Mouse (Mus musculus) hindbrain, embryonic 15.5 days (tissue): Measurements from ENCODE around the gene Azin2. TPM values are rescaled to one million over a fixed set of nuclear protein-coding genes. Genes with fewer than 3 reads are reported as not detected.
A peak's percentile ranks its signal among the peaks of the same experiment; 100 is the strongest.

Experiments used
- ATAC-seq: fragments of 200-750 bp; cut with Nextera tagmentation; 2 replicates; pipeline ENCODE4 v1.8.0; 2017; ENCODE audit warnings: low read depth, moderate number of reproducible peaks, moderate TSS enrichment; ENCODE audit not compliant: low FRiP score
- H3K27ac ChIP-seq: fragments of 300-500 bp; sonication (generic); replicated peaks from 2 replicates; pipeline ENCODE4 v1.5.1; 2015; ENCODE audit warnings: mild to moderate bottlenecking, inconsistent platforms
- H3K27me3 ChIP-seq: fragments of 300-500 bp; sonication (generic); 2 replicates; pipeline ENCODE4 v1.6.1; 2015; ENCODE audit warnings: control low read depth, inconsistent platforms
- H3K36me3 ChIP-seq: fragments of 300-500 bp; sonication (generic); 2 replicates; pipeline ENCODE4 v1.6.1; 2015; ENCODE audit warnings: control low read depth, inconsistent platforms
- H3K4me1 ChIP-seq: fragments of 300-500 bp; sonication (generic); replicated peaks from 2 replicates; pipeline ENCODE4 v1.6.1; 2015; ENCODE audit warnings: control low read depth, inconsistent platforms
- H3K4me2 ChIP-seq: fragments of 300-500 bp; sonication (generic); 2 replicates; pipeline ENCODE4 v1.6.1; 2015; ENCODE audit warnings: moderate library complexity, mild to moderate bottlenecking, inconsistent platforms
- H3K4me3 ChIP-seq: fragments of 300-500 bp; sonication (generic); 2 replicates; pipeline ENCODE4 v1.5.1; 2015; ENCODE audit warnings: mild to moderate bottlenecking, inconsistent platforms
- H3K9ac ChIP-seq: fragments of 300-500 bp; sonication (generic); 2 replicates; pipeline ENCODE4 v1.6.1; 2015; ENCODE audit warnings: inconsistent platforms
- H3K9me3 ChIP-seq: fragments of 300-500 bp; sonication (generic); 2 replicates; pipeline ENCODE4 v1.6.1; 2016; ENCODE audit warnings: control low read depth, inconsistent platforms
- WGBS: fragments of 180-500 bp; shearing (Covaris S2); methylation state at CpG from one replicate; pipeline ENCODE4 v1.1.7; 2015; 5-methylcytosine and 5-hydroxymethylcytosine counted together
- polyA plus RNA-seq: library from polyadenylated mRNA; unstranded; fragments of >200 nt; fragmentation: Nextera tagmentation; extraction: Ambion mirVana; gene quantifications from 2 replicates; pipeline ENCODE4 v1.2.1, GENCODE M21; 2015

Azin2 gene
- polyA plus RNA-seq, 1 experiment from 2014 or later, result 21.9 TPM

- 87% methylated on average over 8 of the region's 8 CpGs for WGBS
- no peaks in the 10 kb centered on the region for H3K9me3 ChIP-seq
- no peak overlapping the region for H3K4me2 ChIP-seq
- no peaks in the 10 kb centered on the region for H3K27me3 ChIP-seq
- H3K9ac ChIP-seq, result no peak overlapping the region
- H3K4me1 ChIP-seq, result no peaks in the 10 kb centered on the region
- H3K36me3 ChIP-seq, result no peaks in the 10 kb centered on the region
- H3K4me3 ChIP-seq, result no peak overlapping the region
- ATAC-seq, result no peak
- H3K27ac ChIP-seq, result no peak overlapping the region
These were observed 12.4 kb upstream of the Azin2 start for GRCm38 (mm10) chr4:128974677-128975076.

- no peaks in the 10 kb centered on the region for H3K27me3 ChIP-seq
- no peaks in the 10 kb centered on the region for H3K36me3 ChIP-seq
- WGBS, result 44% methylated on average over 14 of the region's 14 CpGs
- 0 out of 2 replicates have a peak, but pooled peaks have one; percentile 28 for ATAC-seq
- H3K4me2 ChIP-seq, result no peak overlapping the region
- H3K27ac ChIP-seq, result no peak overlapping the region
- H3K9me3 ChIP-seq, result no peaks in the 10 kb centered on the region
- no peak overlapping the region for H3K4me3 ChIP-seq
- peaks cover 14% of the 10 kb centered on the region for H3K4me1 ChIP-seq
- no peak overlapping the region for H3K9ac ChIP-seq
These were observed 8.9 kb upstream of the Azin2 start for GRCm38 (mm10) chr4:128971065-128971694.

GRCm38 (mm10) chr4:128970417-128970807, 8.2 kb upstream of the Azin2 start:
- no peak overlapping the region for H3K4me3 ChIP-seq
- 78% methylated on average over 8 of the region's 8 CpGs for WGBS
- no peak overlapping the region for H3K4me2 ChIP-seq
- H3K27me3 ChIP-seq, result no peaks in the 10 kb centered on the region
- no peaks in the 10 kb centered on the region for H3K36me3 ChIP-seq
- no peak overlapping the region for H3K9ac ChIP-seq
- no peak overlapping the region for H3K27ac ChIP-seq
- peaks cover 14% of the 10 kb centered on the region for H3K4me1 ChIP-seq
- no peak for ATAC-seq
- H3K9me3 ChIP-seq, result no peaks in the 10 kb centered on the region

GRCm38 (mm10) chr4:128969607-128970416, 7.6 kb upstream of the Azin2 start:
- Histone ChIP-seq H3K9me3 (no peaks in the 10 kb centered on the region), H3K4me2 (no peak overlapping the region), H3K4me3 (no peak overlapping the region), H3K27me3 (0 out of 2 replicates have a peak, but pooled peaks cover 2% of the 10 kb centered on the region), H3K9ac (no peak overlapping the region), H3K4me1 (peaks cover 14% of the 10 kb centered on the region), H3K36me3 (no peaks in the 10 kb centered on the region), H3K27ac (no peak overlapping the region)
- 78% methylated on average over 18 of the region's 18 CpGs for WGBS
- no peak for ATAC-seq

- 82% methylated on average over 5 of the region's 5 CpGs for WGBS
- H3K4me3 ChIP-seq, result no peak overlapping the region
These were observed 6.8 kb upstream of the Azin2 start for GRCm38 (mm10) chr4:128969081-128969480.

GRCm38 (mm10) chr4:128966751-128967150, 4.5 kb upstream of the Azin2 start:
- Histone ChIP-seq H3K9ac (no peak overlapping the region), H3K4me3 (no peak overlapping the region), H3K27ac (peak overlapping the region; percentile 70), H3K36me3 (no peaks in the 10 kb centered on the region), H3K4me2 (peak overlapping the region; percentile 20), H3K27me3 (0 out of 2 replicates have a peak, but pooled peaks cover 3% of the 10 kb centered on the region), H3K4me1 (peaks cover 25% of the 10 kb centered on the region), H3K9me3 (no peaks in the 10 kb centered on the region)
- ATAC-seq, result no peak
- WGBS, result 8% methylated on average over 7 of the region's 7 CpGs

More at GRCm38 (mm10) chr4:128969081-128969480, 6.8 kb upstream of the Azin2 start:
- 0 out of 2 replicates have a peak, but pooled peaks cover 3% of the 10 kb centered on the region for H3K27me3 ChIP-seq
- H3K4me2 ChIP-seq, result no peak overlapping the region
- H3K4me1 ChIP-seq, result peaks cover 14% of the 10 kb centered on the region
- no peak for ATAC-seq
- no peak overlapping the region for H3K27ac ChIP-seq
- H3K36me3 ChIP-seq, result no peaks in the 10 kb centered on the region
- no peaks in the 10 kb centered on the region for H3K9me3 ChIP-seq
- H3K9ac ChIP-seq, result no peak overlapping the region

- 0 out of 2 replicates have a peak, but pooled peaks cover 3% of the 10 kb centered on the region for H3K27me3 ChIP-seq
- H3K9ac ChIP-seq, result peak overlapping the region; percentile 89
- WGBS, result 2% methylated on average over 9 of the region's 9 CpGs
- H3K4me2 ChIP-seq, result peak overlapping the region; percentile 91
- ATAC-seq, result no peak
- H3K27ac ChIP-seq, result peak overlapping the region; percentile 68
- no peaks in the 10 kb centered on the region for H3K9me3 ChIP-seq
- peak overlapping the region; percentile 85 for H3K4me3 ChIP-seq
- peaks cover 59% of the 10 kb centered on the region for H3K4me1 ChIP-seq
- H3K36me3 ChIP-seq, result no peaks in the 10 kb centered on the region
These were observed 666 bp upstream of the Azin2 start for GRCm38 (mm10) chr4:128962926-128963290.

GRCm38 (mm10) chr4:128961301-128962028, 777 bp downstream of the Azin2 start:
- H3K9me3 ChIP-seq, result no peaks in the 10 kb centered on the region
- peak overlapping the region; percentile 89 for H3K9ac ChIP-seq
- H3K36me3 ChIP-seq, result no peaks in the 10 kb centered on the region
- no peak for ATAC-seq
- 6% methylated on average over 16 of the region's 16 CpGs for WGBS
- peak overlapping the region; percentile 91 for H3K4me2 ChIP-seq
- H3K4me1 ChIP-seq, result peaks cover 49% of the 10 kb centered on the region
- no peak overlapping the region for H3K27ac ChIP-seq
- H3K27me3 ChIP-seq, result 0 out of 2 replicates have a peak, but pooled peaks cover 3% of the 10 kb centered on the region
- peak overlapping the region; percentile 85 for H3K4me3 ChIP-seq

- H3K9ac ChIP-seq, result no peak overlapping the region
- H3K36me3 ChIP-seq, result no peaks in the 10 kb centered on the region
- no peak overlapping the region for H3K4me2 ChIP-seq
- H3K27me3 ChIP-seq, result no peaks in the 10 kb centered on the region
- WGBS, result 86% methylated on average over 17 of the region's 17 CpGs
- H3K4me3 ChIP-seq, result no peak overlapping the region
- ATAC-seq, result no peak
- no peak overlapping the region for H3K27ac ChIP-seq
- H3K9me3 ChIP-seq, result no peaks in the 10 kb centered on the region
- peaks cover 54% of the 10 kb centered on the region for H3K4me1 ChIP-seq
These were observed 2.6 kb downstream of the Azin2 start for GRCm38 (mm10) chr4:128959676-128960075.

GRCm38 (mm10) chr4:128958849-128959248, 3.4 kb downstream of the Azin2 start:
- Histone ChIP-seq H3K27ac (no peak overlapping the region), H3K4me2 (no peak overlapping the region), H3K36me3 (no peaks in the 10 kb centered on the region), H3K9me3 (no peaks in the 10 kb centered on the region), H3K27me3 (no peaks in the 10 kb centered on the region), H3K4me1 (peaks cover 54% of the 10 kb centered on the region), H3K4me3 (no peak overlapping the region), H3K9ac (no peak overlapping the region)
- WGBS, result 56% methylated on average over 8 of the region's 8 CpGs
- ATAC-seq, result no peak

- peaks cover 52% of the 10 kb centered on the region for H3K4me1 ChIP-seq
- 82% methylated on average over 11 of the region's 11 CpGs for whole genome bisulfite sequencing
- H3K27ac ChIP-seq, result no peak overlapping the region
These were observed 4.1 kb downstream of the Azin2 start for GRCm38 (mm10) chr4:128958156-128958555.

More at GRCm38 (mm10) chr4:128958156-128958555, 4.1 kb downstream of the Azin2 start:
- no peak for ATAC-seq
- Histone ChIP-seq H3K9ac (no peak overlapping the region), H3K27me3 (no peaks in the 10 kb centered on the region), H3K9me3 (no peaks in the 10 kb centered on the region), H3K36me3 (no peaks in the 10 kb centered on the region), H3K4me2 (no peak overlapping the region), H3K4me3 (no peak overlapping the region)
